Mouse (Mus musculus) kidney, embryonic 14.5 days (tissue): ENCODE measurements around the gene Amy2a5. TPM values are rescaled to one million over a fixed set of nuclear protein-coding genes. Genes with fewer than 3 reads are reported as not detected.
"Not testable (repeated sequence)": the region's sequence is repeated elsewhere in the genome, so short reads cannot be mapped to it uniquely, and the experiment has no call there.

Experiments
- ATAC-seq: fragments of 200-750 bp; cut with Nextera tagmentation; 2 replicates; pipeline ENCODE4 v1.8.0; 2017; ENCODE audit warnings: moderate number of reproducible peaks, mild to moderate bottlenecking, moderate TSS enrichment, moderate library complexity; ENCODE audit not compliant: low FRiP score, low TSS enrichment
- H3K27ac ChIP-seq: fragments of 300-500 bp; sonication (generic); 2 replicates; pipeline ENCODE4 v1.5.1; 2014; ENCODE audit warnings: low read depth, mild to moderate bottlenecking, low read length, moderate library complexity, mixed read lengths
- H3K27me3 ChIP-seq: fragments of 300-500 bp; sonication (generic); 2 replicates; pipeline ENCODE4 v1.6.1; 2014; ENCODE audit warnings: mild to moderate bottlenecking, low read length; ENCODE audit not compliant: control insufficient read depth, insufficient read depth
- H3K36me3 ChIP-seq: fragments of 300-500 bp; sonication (generic); 2 replicates; pipeline ENCODE4 v1.6.1; 2014; ENCODE audit warnings: low read length, mixed read lengths; ENCODE audit not compliant: control insufficient read depth, insufficient read depth
- H3K4me1 ChIP-seq: fragments of 300-500 bp; sonication (generic); 2 replicates; pipeline ENCODE4 v1.6.1; 2014; ENCODE audit warnings: low read length, mixed read lengths; ENCODE audit not compliant: control insufficient read depth, insufficient read depth
- H3K4me2 ChIP-seq: fragments of 300-500 bp; sonication (generic); replicated peaks from 2 replicates; pipeline ENCODE4 v1.6.1; 2014; ENCODE audit warnings: low read depth, mild to moderate bottlenecking, low read length
- H3K4me3 ChIP-seq: fragments of 300-500 bp; sonication (generic); 2 replicates; pipeline ENCODE4 v1.5.1; 2014; ENCODE audit warnings: mild to moderate bottlenecking, low read length
- H3K9ac ChIP-seq: fragments of 300-500 bp; sonication (generic); 2 replicates; pipeline ENCODE4 v1.6.1; 2014; ENCODE audit warnings: low read depth, mild to moderate bottlenecking, low read length, moderate library complexity
- H3K9me3 ChIP-seq: fragments of 300-500 bp; sonication (generic); 2 replicates; pipeline ENCODE4 v1.6.1; 2016; ENCODE audit warnings: low read length; ENCODE audit not compliant: control insufficient read depth
- whole genome bisulfite sequencing: fragments of 180-500 bp; shearing (Covaris S2); extraction: QIAGEN DNeasy Blood & Tissue Kit; methylation state at CpG from one replicate; pipeline ENCODE4 v1.1.7; 2014; 5-methylcytosine and 5-hydroxymethylcytosine counted together
- polyA plus RNA-seq: library from polyadenylated mRNA; unstranded; fragments of >200 nt; fragmentation: Nextera tagmentation; extraction: Ambion mirVana; gene quantifications from 2 replicates; pipeline ENCODE4 v1.2.1, GENCODE M21; 2014

The Amy2a5 gene
- not detected in 2 replicates for polyA plus RNA-seq

GRCm38 (mm10) chr3:113258737-113259136 lies at the start of gene Amy2a5:
TSS of gene Amy2a5 (minus strand) at chr3:113258837.
- H3K9me3 ChIP-seq, ATAC-seq, H3K4me3 ChIP-seq, H3K4me1 ChIP-seq, H3K9ac ChIP-seq, H3K27me3 ChIP-seq, H3K27ac ChIP-seq, H3K4me2 ChIP-seq, H3K36me3 ChIP-seq: not testable (repeated sequence)
- no CpG with 5 or more reads among the region's 4 CpGs for WGBS

GRCm38 (mm10) chr3:113291349-113291748 lies 32.7 kb upstream of the Amy2a5 start, which contains the start of gene Amy2a4:
TSS of gene Amy2a4 (minus strand) at chr3:113291449.
- ATAC-seq, H3K4me2 ChIP-seq, H3K27me3 ChIP-seq, H3K4me3 ChIP-seq, H3K9me3 ChIP-seq, H3K36me3 ChIP-seq, H3K4me1 ChIP-seq, H3K27ac ChIP-seq, H3K9ac ChIP-seq: not testable (repeated sequence)
- WGBS: no CpG with 5 or more reads among the region's 4 CpGs

- H3K4me2 ChIP-seq, H3K4me3 ChIP-seq, ATAC-seq, H3K9me3 ChIP-seq, H3K9ac ChIP-seq, H3K27ac ChIP-seq, H3K27me3 ChIP-seq, H3K4me1 ChIP-seq, H3K36me3 ChIP-seq: not testable (repeated sequence)
Observed at GRCm38 (mm10) chr3:113280285-113280684, 21.6 kb upstream of the Amy2a5 start.

GRCm38 (mm10) chr3:113279586-113279985 lies 20.9 kb upstream of the Amy2a5 start:
- H3K27ac ChIP-seq, H3K4me3 ChIP-seq, H3K4me2 ChIP-seq, H3K27me3 ChIP-seq, ATAC-seq, H3K9me3 ChIP-seq, H3K36me3 ChIP-seq, H3K4me1 ChIP-seq, H3K9ac ChIP-seq: not testable (repeated sequence)

- Histone ChIP-seq H3K27me3 (no peaks in the 10 kb centered on the region), H3K4me2 (no peak overlapping the region), H3K36me3 (no peaks in the 10 kb centered on the region), H3K4me1 (no peaks in the 10 kb centered on the region), H3K9me3 (no peaks in the 10 kb centered on the region), H3K4me3 (no peak overlapping the region), H3K9ac (no peak overlapping the region), H3K27ac (no peak overlapping the region)
- ATAC-seq: no peak
- 100% methylated on average over 1 of the region's 1 CpGs for WGBS
Observed at GRCm38 (mm10) chr3:113227115-113227514, 31.5 kb downstream of the Amy2a5 start.

Other genes with a start within 250 kb of the Amy2a5 start
- gene Amy2a4, start 32.6 kb upstream of the Amy2a5 start, polyA plus RNA-seq: not detected in 2 replicates
- not detected in 2 replicates for gene Amy2a3, start 65.2 kb upstream of the Amy2a5 start, polyA plus RNA-seq
- gene Amy2a2, start 97.8 kb upstream of the Amy2a5 start, polyA plus RNA-seq: not detected in 2 replicates